Mouse (Mus musculus) hindbrain, embryonic 13.5 days (tissue): ENCODE data around the gene Heca. TPM values are rescaled to one million over a fixed set of nuclear protein-coding genes. Genes with fewer than 3 reads are reported as not detected.
"Not testable (repeated sequence)": the region's sequence is repeated elsewhere in the genome, so short reads cannot be mapped to it uniquely, and the experiment has no call there.

Experiments
- ATAC-seq: fragments of 200-750 bp; cut with Nextera tagmentation; 2 replicates; pipeline ENCODE4 v1.8.0; 2017; ENCODE audit warnings: moderate TSS enrichment; ENCODE audit not compliant: low FRiP score
- H3K27ac ChIP-seq: fragments of 300-500 bp; sonication (generic); 2 replicates; pipeline ENCODE4 v1.5.1; 2015; ENCODE audit warnings: inconsistent platforms, mild to moderate bottlenecking, moderate library complexity
- H3K27me3 ChIP-seq: fragments of 300-500 bp; sonication (generic); 2 replicates; pipeline ENCODE4 v1.6.1; 2015; ENCODE audit warnings: mild to moderate bottlenecking, inconsistent platforms
- H3K36me3 ChIP-seq: fragments of 300-500 bp; sonication (generic); 2 replicates; pipeline ENCODE4 v1.6.1; 2015; ENCODE audit warnings: mild to moderate bottlenecking, inconsistent platforms
- H3K4me1 ChIP-seq: fragments of 300-500 bp; sonication (generic); replicated peaks from 2 replicates; pipeline ENCODE4 v1.6.1; 2015; ENCODE audit warnings: inconsistent platforms
- H3K4me2 ChIP-seq: fragments of 300-500 bp; sonication (generic); 2 replicates; pipeline ENCODE4 v1.6.1; 2015; ENCODE audit warnings: inconsistent platforms, mild to moderate bottlenecking, moderate library complexity
- H3K4me3 ChIP-seq: fragments of 300-500 bp; sonication (generic); 2 replicates; pipeline ENCODE4 v1.5.1; 2015; ENCODE audit warnings: mild to moderate bottlenecking, inconsistent platforms
- H3K9ac ChIP-seq: fragments of 300-500 bp; sonication (generic); 2 replicates; pipeline ENCODE4 v1.6.1; 2015; ENCODE audit warnings: mild to moderate bottlenecking, inconsistent platforms
- H3K9me3 ChIP-seq: fragments of 300-500 bp; sonication (generic); 2 replicates; pipeline ENCODE4 v1.6.1; 2016; ENCODE audit warnings: inconsistent platforms
- WGBS: fragments of 180-500 bp; shearing (Covaris S2); methylation state at CpG from one replicate; pipeline ENCODE4 v1.1.7; 2015; 5-methylcytosine and 5-hydroxymethylcytosine counted together
- polyA plus RNA-seq: library from polyadenylated mRNA; unstranded; fragments of >200 nt; fragmentation: Nextera tagmentation; extraction: Ambion mirVana; gene quantifications from 2 replicates; pipeline ENCODE4 v1.2.1, GENCODE M21; 2015

Gene Heca
- 4.8 and 5.4 TPM in 2 replicates for polyA plus RNA-seq

DNA sequence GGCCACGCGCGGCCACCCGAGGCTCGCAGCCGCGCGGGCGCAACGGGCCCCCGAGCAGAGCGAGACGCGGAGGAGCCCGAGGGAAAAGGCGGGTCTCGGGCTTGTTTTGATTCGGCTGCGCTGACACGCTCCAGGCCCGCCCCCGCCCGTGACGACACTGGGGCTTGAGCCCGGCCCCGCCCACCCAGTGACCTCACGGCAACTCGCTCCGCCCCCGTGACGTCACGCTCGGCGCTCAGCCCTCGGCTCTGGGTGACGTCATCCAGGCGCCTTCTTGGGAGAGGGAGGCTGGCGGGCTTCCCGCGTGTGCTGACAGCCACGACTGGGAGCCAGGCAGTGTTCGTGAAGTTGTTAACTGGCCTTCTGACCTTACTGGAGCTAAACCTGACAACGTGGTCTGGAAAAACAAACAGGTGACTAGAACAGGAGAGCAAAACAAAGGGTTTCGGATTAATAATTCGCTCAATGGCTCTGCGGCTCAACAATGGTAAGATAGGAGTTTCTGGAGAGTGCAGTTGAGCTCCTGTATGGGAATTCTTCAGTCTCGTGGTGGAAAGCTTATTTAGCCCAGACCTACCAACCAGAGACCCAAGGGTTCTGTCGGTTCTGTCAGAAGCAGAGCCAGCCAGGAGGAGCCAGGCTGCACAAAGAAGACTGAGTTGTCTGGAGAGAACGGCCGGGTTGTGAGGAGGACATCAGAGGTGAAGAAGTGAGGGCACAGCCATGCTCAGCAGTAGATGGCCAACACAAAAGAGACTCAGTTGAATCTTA, at the start of gene Heca:
TSS of gene Heca (minus strand) at position 108 of the 771 bp plus-strand sequence.
- H3K4me2 ChIP-seq: peak within 1 kb of the TSS; percentile 64
- H3K4me1 ChIP-seq: peaks cover 15% of the 10 kb centered on the region
- H3K4me3 ChIP-seq: peak within 1 kb of the TSS; percentile 86
- peak within 1 kb of the TSS; percentile 93 for H3K27ac ChIP-seq
- H3K27me3 ChIP-seq: no peaks in the 10 kb centered on the region
- H3K36me3 ChIP-seq: no peaks in the 10 kb centered on the region
- WGBS: 9% methylated on average over 41 of the region's 50 CpGs
- peak; percentile 98 for ATAC-seq
- H3K9ac ChIP-seq: peak within 1 kb of the TSS; percentile 92
- H3K9me3 ChIP-seq: 0 out of 2 replicates have a peak, but pooled peaks cover 4% of the 10 kb centered on the region

DNA sequence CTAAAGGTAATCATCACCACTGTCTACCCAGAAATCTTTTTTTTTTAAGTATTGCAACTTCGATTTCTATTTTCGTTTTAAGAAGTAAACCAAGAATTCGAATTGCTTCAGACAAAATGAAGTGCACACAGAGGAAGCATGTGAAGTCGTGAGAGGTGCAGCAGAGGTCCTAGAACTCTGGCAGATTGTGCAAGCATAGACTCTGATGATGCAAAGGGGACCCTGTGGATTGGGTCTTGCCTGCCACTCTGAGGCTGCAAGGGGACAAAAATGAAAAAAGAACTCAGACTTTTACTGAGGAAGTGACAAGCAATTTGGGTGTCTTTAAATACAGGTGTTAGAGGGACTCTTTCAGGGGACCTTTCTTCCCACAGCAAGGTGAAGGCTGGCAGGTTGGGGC, 42.7 kb upstream of the Heca start:
- WGBS: 84% methylated on average over 4 of the region's 4 CpGs
- H3K36me3 ChIP-seq: no peaks in the 10 kb centered on the region
- H3K4me1 ChIP-seq: no peaks in the 10 kb centered on the region
- no peak for ATAC-seq
- H3K4me2 ChIP-seq: no peak overlapping the region
- no peak overlapping the region for H3K4me3 ChIP-seq
- H3K9ac ChIP-seq: no peak overlapping the region
- no peaks in the 10 kb centered on the region for H3K27me3 ChIP-seq
- H3K9me3 ChIP-seq: no peaks in the 10 kb centered on the region
- H3K27ac ChIP-seq: no peak overlapping the region

DNA sequence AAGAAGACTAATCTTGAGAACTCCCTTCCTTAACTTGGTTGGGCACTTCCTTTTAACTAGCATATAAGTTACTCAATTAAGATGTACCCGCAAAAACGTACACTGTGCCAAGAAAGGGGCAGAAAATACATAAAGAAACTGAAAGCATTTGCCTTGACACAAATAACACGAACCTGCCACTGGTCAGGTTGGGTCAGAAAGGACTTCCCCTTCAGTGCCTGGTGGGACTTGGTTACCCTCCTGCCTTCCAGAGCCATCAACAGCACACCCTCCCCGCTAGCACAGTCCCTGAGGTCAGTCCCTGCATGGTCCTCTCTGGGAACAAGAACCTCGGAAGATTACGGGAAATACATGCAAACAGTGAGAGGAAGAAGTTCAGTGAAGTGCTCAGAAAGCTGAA, 41.3 kb upstream of the Heca start:
- no peak overlapping the region for H3K4me2 ChIP-seq
- no peaks in the 10 kb centered on the region for H3K27me3 ChIP-seq
- no peak overlapping the region for H3K9ac ChIP-seq
- H3K4me1 ChIP-seq: no peaks in the 10 kb centered on the region
- H3K27ac ChIP-seq: no peak overlapping the region
- no peaks in the 10 kb centered on the region for H3K36me3 ChIP-seq
- no peaks in the 10 kb centered on the region for H3K9me3 ChIP-seq
- no peak for ATAC-seq
- no peak overlapping the region for H3K4me3 ChIP-seq
- 89% methylated on average over 6 of the region's 6 CpGs for WGBS

DNA sequence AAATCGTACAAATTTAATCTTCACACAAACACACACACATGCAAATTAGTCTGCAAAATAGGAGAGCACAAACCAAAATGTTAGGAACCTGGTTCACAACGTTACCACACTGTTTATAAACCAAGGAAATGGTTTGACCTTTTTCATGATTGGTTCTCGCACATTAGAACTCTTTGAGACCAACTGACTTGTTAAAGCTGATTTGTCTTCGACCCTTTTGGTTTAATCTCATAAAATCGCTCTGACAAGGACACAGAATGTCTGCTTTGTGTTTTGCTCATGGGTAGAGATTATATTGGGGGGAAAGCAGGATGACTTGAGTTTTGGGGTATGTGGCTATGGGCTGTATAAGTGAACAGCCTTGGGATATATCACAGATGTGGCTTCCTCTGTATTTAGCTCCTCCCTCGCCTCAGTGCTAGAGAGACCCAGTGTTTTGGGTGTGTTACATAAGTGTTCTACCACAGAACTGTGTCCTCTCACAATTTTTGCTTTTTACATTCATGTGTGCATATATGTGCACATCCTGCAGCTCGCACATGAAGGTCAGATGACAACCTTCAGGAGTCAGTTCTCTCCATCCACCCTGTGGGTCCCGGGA, 40.1 kb upstream of the Heca start:
- no peak overlapping the region for H3K4me2 ChIP-seq
- WGBS: 87% methylated on average over 8 of the region's 8 CpGs
- no peak for ATAC-seq
- H3K36me3 ChIP-seq: no peaks in the 10 kb centered on the region
- no peak overlapping the region for H3K9ac ChIP-seq
- no peak overlapping the region for H3K4me3 ChIP-seq
- H3K9me3 ChIP-seq: no peaks in the 10 kb centered on the region
- H3K27ac ChIP-seq: no peak overlapping the region
- no peaks in the 10 kb centered on the region for H3K4me1 ChIP-seq
- no peaks in the 10 kb centered on the region for H3K27me3 ChIP-seq

DNA sequence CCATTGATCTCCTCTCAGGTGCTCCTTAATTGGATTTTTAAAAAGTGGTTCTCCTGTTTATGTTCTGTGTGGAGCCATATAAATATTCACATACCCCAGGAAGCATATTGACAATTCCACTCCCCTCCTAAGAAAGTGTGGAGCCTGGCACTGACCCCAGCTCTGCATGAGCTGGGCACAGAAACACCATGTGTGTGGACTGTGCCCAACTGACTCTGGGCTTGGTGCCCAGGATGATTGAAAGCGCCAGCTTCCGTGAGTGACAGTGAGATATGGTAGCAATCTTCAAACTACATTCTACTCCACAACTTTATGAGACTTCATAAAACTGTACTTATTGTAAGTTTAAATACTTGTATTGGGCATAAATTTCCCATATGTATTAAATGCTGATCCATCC, 35.4 kb upstream of the Heca start:
- H3K36me3 ChIP-seq: no peaks in the 10 kb centered on the region
- H3K9ac ChIP-seq: no peak overlapping the region
- H3K4me1 ChIP-seq: no peaks in the 10 kb centered on the region
- WGBS: 87% methylated on average over 2 of the region's 2 CpGs
- no peaks in the 10 kb centered on the region for H3K9me3 ChIP-seq
- no peak overlapping the region for H3K27ac ChIP-seq
- ATAC-seq: 0 out of 2 replicates have a peak, but pooled peaks have one; percentile 49
- H3K4me2 ChIP-seq: no peak overlapping the region
- no peaks in the 10 kb centered on the region for H3K27me3 ChIP-seq
- no peak overlapping the region for H3K4me3 ChIP-seq

DNA sequence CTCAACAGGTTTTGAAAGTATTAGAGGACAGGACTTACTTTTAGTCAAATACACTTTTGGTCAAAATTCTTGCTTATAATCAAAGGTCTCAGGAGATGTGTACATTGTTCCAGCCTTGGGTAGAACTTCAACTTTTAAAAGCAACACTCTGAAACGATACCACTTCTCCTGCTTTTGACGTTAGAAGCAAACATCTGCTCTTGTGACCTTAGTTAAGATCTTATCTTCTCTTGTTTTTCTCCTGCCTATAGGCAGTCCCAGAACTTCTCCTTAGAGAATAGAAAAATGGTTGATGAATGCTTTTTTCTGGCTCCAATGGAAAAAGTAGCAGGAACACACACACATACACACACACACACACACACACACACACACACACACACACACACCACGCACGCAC, 18.2 kb upstream of the Heca start:
- H3K4me1 ChIP-seq: no peaks in the 10 kb centered on the region
- H3K27ac ChIP-seq: no peak overlapping the region
- H3K9ac ChIP-seq: no peak overlapping the region
- no peak overlapping the region for H3K4me2 ChIP-seq
- no peak overlapping the region for H3K4me3 ChIP-seq
- H3K36me3 ChIP-seq: no peaks in the 10 kb centered on the region
- no peaks in the 10 kb centered on the region for H3K27me3 ChIP-seq
- ATAC-seq: no peak
- no peaks in the 10 kb centered on the region for H3K9me3 ChIP-seq
- 89% methylated on average over 4 of the region's 4 CpGs for whole genome bisulfite sequencing

DNA sequence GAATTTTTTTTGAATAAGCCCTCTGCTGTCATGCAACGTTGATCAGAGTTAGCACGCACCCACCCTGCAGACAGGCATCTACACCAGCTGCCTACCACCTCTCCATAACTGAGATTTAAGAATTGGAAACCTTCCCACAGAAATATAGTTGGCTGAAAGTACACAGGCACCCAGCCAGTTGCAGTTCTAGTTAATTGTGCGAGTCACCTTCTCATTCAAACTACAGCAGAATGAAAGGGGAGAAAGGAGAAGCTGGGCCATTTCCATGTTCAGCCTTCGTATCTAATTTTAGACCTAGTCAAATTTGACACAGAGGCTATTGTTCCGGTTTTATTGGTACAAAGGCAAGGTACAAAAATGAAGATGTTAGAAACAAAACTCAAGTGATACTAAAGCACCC, 2.9 kb upstream of the Heca start:
- WGBS: 84% methylated on average over 5 of the region's 5 CpGs
- Histone ChIP-seq H3K4me1 (peaks cover 8% of the 10 kb centered on the region), H3K27me3 (no peaks in the 10 kb centered on the region), H3K4me2 (no peak overlapping the region), H3K27ac (no peak overlapping the region), H3K4me3 (no peak overlapping the region), H3K36me3 (peaks cover 4% of the 10 kb centered on the region; the same call in 1 of the 2 replicates), H3K9me3 (peaks cover 9% of the 10 kb centered on the region; the same call in 1 of the 2 replicates), H3K9ac (no peak overlapping the region)
- no peak for ATAC-seq

DNA sequence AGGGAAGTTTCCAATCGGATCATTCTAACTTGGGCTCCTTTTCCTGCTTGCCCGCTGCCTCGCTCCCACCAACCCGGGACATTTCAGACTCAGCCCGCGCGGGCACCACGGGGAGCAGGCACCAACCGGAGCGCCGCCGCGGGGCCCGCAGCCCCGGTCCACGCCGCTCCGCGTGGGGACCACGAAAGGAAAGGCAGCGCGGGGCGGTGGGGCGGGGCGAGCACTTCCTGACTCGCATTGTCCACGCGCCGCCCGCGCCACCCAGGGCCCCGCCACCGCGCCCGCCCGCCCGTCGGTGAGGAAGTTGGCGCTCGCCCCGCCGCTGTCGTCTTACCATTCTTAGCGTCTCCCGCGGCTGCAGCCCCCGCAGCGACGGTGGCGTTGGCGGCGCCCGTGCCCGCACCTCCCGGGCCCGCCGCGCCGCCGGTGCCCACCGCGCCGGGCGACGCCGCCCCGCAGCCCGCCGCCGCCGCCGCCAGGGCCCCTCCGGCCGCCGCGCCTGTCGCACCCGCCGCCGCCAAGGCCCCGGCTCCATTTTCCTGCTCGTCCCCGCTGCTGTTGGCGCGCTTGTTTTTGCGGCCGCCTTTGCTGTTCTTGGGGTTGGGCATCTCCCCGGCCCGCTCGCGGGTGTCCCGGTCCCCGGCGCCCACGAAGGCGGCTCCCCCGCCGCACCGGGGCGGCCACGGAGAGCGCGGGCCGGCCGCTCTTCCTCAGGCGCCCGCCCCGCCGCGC, 526 bp downstream of the Heca start:
- WGBS: under 1% methylated on average over 77 of the region's 110 CpGs
- H3K9me3 ChIP-seq: 0 out of 2 replicates have a peak, but pooled peaks cover 4% of the 10 kb centered on the region

DNA sequence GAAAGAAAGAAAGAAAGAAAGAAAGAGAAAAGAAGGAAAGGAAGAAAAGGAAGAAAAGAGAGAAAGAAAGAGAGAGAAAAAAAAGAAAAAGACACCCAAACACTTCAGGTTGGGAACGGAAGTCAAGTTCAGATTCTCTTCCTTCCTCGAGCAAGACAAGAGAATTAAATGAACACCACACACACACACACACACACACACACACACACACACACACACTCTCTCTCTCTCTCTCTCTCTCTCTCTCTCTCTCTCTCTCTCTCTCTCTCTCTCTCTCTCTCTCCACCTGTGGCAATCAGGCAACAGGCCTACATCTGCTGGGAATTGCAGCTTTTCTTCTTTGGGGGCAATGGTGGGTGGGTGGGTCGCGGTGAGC, 1.1 kb downstream of the Heca start:
- H3K36me3 ChIP-seq, H3K27me3 ChIP-seq, H3K9me3 ChIP-seq, ATAC-seq: not testable (repeated sequence)
- Histone ChIP-seq H3K4me2 (peak overlapping the region; percentile 64), H3K4me1 (peaks cover 15% of the 10 kb centered on the region), H3K27ac (peak overlapping the region; percentile 93), H3K9ac (peak overlapping the region; percentile 92), H3K4me3 (peak overlapping the region; percentile 86)
- 7% methylated on average over 4 of the region's 4 CpGs for WGBS

More for the DNA sequence above, 526 bp downstream of the Heca start:
- Histone ChIP-seq H3K27me3 (no peaks in the 10 kb centered on the region), H3K4me1 (peaks cover 15% of the 10 kb centered on the region), H3K27ac (peak overlapping the region; percentile 93), H3K4me3 (peak overlapping the region; percentile 86), H3K36me3 (no peaks in the 10 kb centered on the region; the same call in 1 of the 2 replicates), H3K9ac (peak overlapping the region; percentile 92), H3K4me2 (peak overlapping the region; percentile 64)
- ATAC-seq: peak; percentile 58

DNA sequence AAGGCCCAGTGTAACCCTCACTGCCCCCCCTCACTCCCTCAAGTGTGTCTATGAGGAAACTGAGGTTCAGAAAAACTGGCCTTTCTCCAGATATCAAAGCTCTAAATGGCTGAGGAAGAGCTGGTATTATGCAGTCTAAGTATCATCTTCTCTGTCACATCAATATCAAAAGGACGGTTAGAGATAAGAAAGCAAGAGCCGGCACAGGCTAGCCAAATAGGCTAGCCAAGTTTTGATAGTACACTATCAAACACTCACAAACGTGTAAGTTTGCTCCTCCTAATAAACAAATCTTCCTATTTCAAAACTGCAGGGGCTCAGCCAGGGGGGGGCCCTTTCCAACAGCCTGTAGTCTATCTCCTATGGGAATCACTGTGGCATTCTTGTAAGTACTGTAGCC, 1.8 kb downstream of the Heca start:
- H3K4me1 ChIP-seq: peaks cover 15% of the 10 kb centered on the region
- H3K27ac ChIP-seq: no peak overlapping the region
- WGBS: 55% methylated on average over 3 of the region's 3 CpGs
- H3K9me3 ChIP-seq: no peaks in the 10 kb centered on the region
- no peaks in the 10 kb centered on the region for H3K27me3 ChIP-seq
- H3K4me2 ChIP-seq: peak overlapping the region; percentile 64
- H3K36me3 ChIP-seq: peaks cover 4% of the 10 kb centered on the region
- H3K4me3 ChIP-seq: peak overlapping the region; percentile 86
- H3K9ac ChIP-seq: peak overlapping the region; percentile 58; the same call in 1 of the 2 replicates
- ATAC-seq: no peak

DNA sequence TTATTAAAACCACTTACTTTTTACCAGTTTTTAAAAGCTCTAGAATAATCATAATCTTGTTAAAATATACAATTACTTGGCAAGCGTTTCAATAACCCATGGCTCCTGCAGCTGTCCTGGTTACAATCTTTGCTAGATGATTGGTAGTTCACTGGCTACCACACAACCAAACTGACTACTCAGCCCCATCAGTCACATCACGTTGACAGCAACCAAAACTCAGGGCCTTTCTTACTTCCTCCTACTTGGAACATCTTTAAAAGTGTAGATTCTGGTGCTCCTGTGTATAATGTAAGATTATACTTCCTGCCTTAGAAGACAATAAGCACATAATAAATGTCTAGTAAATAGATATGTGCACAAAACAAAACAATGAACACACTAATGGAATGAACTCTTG, 14.2 kb downstream of the Heca start:
- Histone ChIP-seq H3K4me3 (no peak overlapping the region), H3K27me3 (no peaks in the 10 kb centered on the region), H3K9me3 (no peaks in the 10 kb centered on the region), H3K36me3 (no peaks in the 10 kb centered on the region), H3K9ac (no peak overlapping the region), H3K4me2 (no peak overlapping the region), H3K27ac (no peak overlapping the region), H3K4me1 (peaks cover 9% of the 10 kb centered on the region)
- ATAC-seq: no peak
- WGBS: 88% methylated on average over 2 of the region's 2 CpGs

DNA sequence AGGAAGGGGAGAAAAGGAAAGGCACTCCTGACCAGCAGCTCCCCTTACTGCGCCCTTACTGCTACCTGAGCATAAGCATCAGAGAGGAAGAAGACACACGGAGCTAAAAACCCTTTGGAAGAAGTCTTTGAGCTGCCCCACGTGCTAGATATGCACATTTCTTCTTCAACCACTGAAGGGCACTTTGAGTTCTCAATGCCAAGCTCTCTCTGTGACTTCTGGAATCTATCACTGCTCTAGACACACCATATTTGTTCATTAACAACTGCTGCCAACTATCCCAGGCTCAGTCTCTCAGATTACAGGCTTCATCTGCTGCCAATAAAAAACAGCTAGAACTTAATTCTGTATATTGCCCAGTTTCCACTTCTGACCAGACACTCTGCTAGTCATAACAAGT, 15.7 kb downstream of the Heca start:
- H3K4me2 ChIP-seq: no peak overlapping the region

More for the DNA sequence above, 15.7 kb downstream of the Heca start:
- no peaks in the 10 kb centered on the region for H3K27me3 ChIP-seq
- peaks cover 9% of the 10 kb centered on the region for H3K4me1 ChIP-seq
- no peak overlapping the region for H3K9ac ChIP-seq
- no peaks in the 10 kb centered on the region for H3K9me3 ChIP-seq
- no peak overlapping the region for H3K27ac ChIP-seq
- no peaks in the 10 kb centered on the region for H3K36me3 ChIP-seq
- ATAC-seq: no peak
- H3K4me3 ChIP-seq: no peak overlapping the region
- WGBS: 79% methylated on average over 3 of the region's 3 CpGs
